Mouse (Mus musculus): Measurements from ENCODE around the gene Pkmyt1.

Pkmyt1 gene

GRCm38 (mm10) chr17:23783352-23783751, 57.2 kb downstream of the Pkmyt1 start:
- no peak for DNase-seq (ENCODE audit: extremely low read depth, insufficient read length, low spot score)

GRCm38 (mm10) chr17:23785561-23786471, 59.7 kb downstream of the Pkmyt1 start, which contains the start of gene Flywch2:
Flywch2 (minus strand) TSS chr17:23786081.
- DNase-seq (ENCODE audit: extremely low read depth, insufficient read length, low spot score) = no peak
